Mouse (Mus musculus) liver, embryonic 12.5 days (tissue): ENCODE data around the gene 2610301B20Rik. TPM values are rescaled to one million over a fixed set of nuclear protein-coding genes. Genes with fewer than 3 reads are reported as not detected.
"Not testable (repeated sequence)": the region's sequence is repeated elsewhere in the genome, so short reads cannot be mapped to it uniquely, and the experiment has no call there.

Experiments used
- ATAC-seq: fragments of 200-750 bp; cut with Nextera tagmentation; 2 replicates; pipeline ENCODE4 v1.8.0; 2017; ENCODE audit warnings: moderate number of reproducible peaks, mild to moderate bottlenecking, moderate library complexity
- H3K27ac ChIP-seq: fragments of 300-500 bp; sonication (generic); 2 replicates; pipeline ENCODE4 v1.5.1; 2016; ENCODE audit warnings: mild to moderate bottlenecking
- H3K27me3 ChIP-seq: fragments of 300-500 bp; sonication (generic); replicated peaks from 2 replicates; pipeline ENCODE4 v1.6.1; 2016; ENCODE audit warnings: mild to moderate bottlenecking, moderate library complexity
- H3K36me3 ChIP-seq: fragments of 300-500 bp; sonication (generic); 2 replicates; pipeline ENCODE4 v1.6.1; 2016; ENCODE audit warnings: mild to moderate bottlenecking, moderate library complexity
- H3K4me1 ChIP-seq: fragments of 300-500 bp; sonication (generic); 2 replicates; pipeline ENCODE4 v1.6.1; 2016
- H3K4me2 ChIP-seq: fragments of 300-500 bp; sonication (generic); 2 replicates; pipeline ENCODE4 v1.6.1; 2016; ENCODE audit warnings: mild to moderate bottlenecking, moderate library complexity
- H3K4me3 ChIP-seq: fragments of 300-500 bp; sonication (generic); 2 replicates; pipeline ENCODE4 v1.5.1; 2016; ENCODE audit warnings: mild to moderate bottlenecking, moderate library complexity
- H3K9ac ChIP-seq: fragments of 300-500 bp; sonication (generic); 2 replicates; pipeline ENCODE4 v1.6.1; 2016; ENCODE audit warnings: mild to moderate bottlenecking, moderate library complexity
- H3K9me3 ChIP-seq: fragments of 300-500 bp; sonication (generic); replicated peaks from 2 replicates; pipeline ENCODE4 v1.6.1; 2016; ENCODE audit warnings: mild to moderate bottlenecking, moderate library complexity
- WGBS: fragments of 180-500 bp; shearing (Covaris S2); methylation state at CpG from one replicate; pipeline ENCODE4 v1.1.7; 2016; ENCODE audit not compliant: insufficient replicate concordance; 5-methylcytosine and 5-hydroxymethylcytosine counted together
- polyA plus RNA-seq: library from polyadenylated mRNA; unstranded; fragments of >200 nt; fragmentation: Nextera tagmentation; extraction: Ambion mirVana; gene quantifications from 2 replicates; pipeline ENCODE4 v1.2.1, GENCODE M21; 2016

The 2610301B20Rik gene
- polyA plus RNA-seq, 1 experiment from 2014 or later: 15.8 TPM

GRCm38 (mm10) chr4:10872685-10873539, 1.4 kb upstream of the 2610301B20Rik start:
- H3K9me3 ChIP-seq: no peaks in the 10 kb centered on the region
- H3K4me1 ChIP-seq: peaks cover 23% of the 10 kb centered on the region
- H3K9ac ChIP-seq: peak overlapping the region; percentile 93
- peak overlapping the region; percentile 82 for H3K4me2 ChIP-seq
- 26% methylated on average over 16 of the region's 16 CpGs for WGBS
- no peaks in the 10 kb centered on the region for H3K36me3 ChIP-seq
- no peaks in the 10 kb centered on the region for H3K27me3 ChIP-seq
- peak; percentile 48; the same call in 1 of the 2 replicates for ATAC-seq
- peak overlapping the region; percentile 83 for H3K4me3 ChIP-seq
- H3K27ac ChIP-seq: peak overlapping the region; percentile 98

DNA sequence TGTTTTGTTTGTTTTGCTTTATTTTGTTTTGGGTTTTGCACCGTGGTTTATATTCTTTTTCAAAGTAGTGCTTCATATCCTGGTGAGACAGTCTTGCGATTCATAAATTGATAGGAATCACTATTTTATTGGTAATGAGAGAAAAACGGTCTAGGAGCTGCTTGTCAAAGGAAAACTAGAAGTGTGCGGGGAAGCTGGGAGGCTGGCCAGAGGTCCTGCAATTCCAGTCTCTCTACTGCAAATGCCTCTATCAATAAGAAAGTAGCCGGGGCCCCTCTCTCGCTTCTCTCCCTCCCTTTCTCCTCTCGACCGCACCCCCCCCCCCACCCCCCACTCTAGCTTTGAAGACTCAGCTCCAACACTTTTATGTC, 764 bp upstream of the 2610301B20Rik start:
- H3K4me1 ChIP-seq: peaks cover 23% of the 10 kb centered on the region
- H3K9ac ChIP-seq: peak overlapping the region; percentile 93
- H3K27me3 ChIP-seq: no peaks in the 10 kb centered on the region
- no peaks in the 10 kb centered on the region for H3K36me3 ChIP-seq
- H3K4me2 ChIP-seq: peak overlapping the region; percentile 82
- ATAC-seq: peak; percentile 62
- 6% methylated on average over 4 of the region's 8 CpGs for WGBS
- no peaks in the 10 kb centered on the region for H3K9me3 ChIP-seq
- peak overlapping the region; percentile 83 for H3K4me3 ChIP-seq
- H3K27ac ChIP-seq: peak overlapping the region; percentile 98

GRCm38 (mm10) chr4:10874718-10875121, 422 bp downstream of the 2610301B20Rik start:
- Histone ChIP-seq H3K4me1 (peaks cover 23% of the 10 kb centered on the region), H3K27me3 (no peaks in the 10 kb centered on the region), H3K9me3 (no peaks in the 10 kb centered on the region)

GRCm38 (mm10) chr4:10875407-10875806, 1.1 kb downstream of the 2610301B20Rik start:
- H3K27ac ChIP-seq: peak overlapping the region; percentile 98
- H3K9me3 ChIP-seq: no peaks in the 10 kb centered on the region
- ATAC-seq: 0 out of 2 replicates have a peak, but pooled peaks have one; percentile 34
- peak overlapping the region; percentile 83 for H3K4me3 ChIP-seq
- H3K4me2 ChIP-seq: peak overlapping the region; percentile 82
- peaks cover 5% of the 10 kb centered on the region; the same call in 1 of the 2 replicates for H3K36me3 ChIP-seq
- no peaks in the 10 kb centered on the region for H3K27me3 ChIP-seq
- peaks cover 23% of the 10 kb centered on the region for H3K4me1 ChIP-seq
- H3K9ac ChIP-seq: peak overlapping the region; percentile 93

More at GRCm38 (mm10) chr4:10874718-10875121, 422 bp downstream of the 2610301B20Rik start:
- Histone ChIP-seq H3K4me3 (peak overlapping the region; percentile 83), H3K4me2 (peak overlapping the region; percentile 82), H3K36me3 (no peaks in the 10 kb centered on the region), H3K9ac (peak overlapping the region; percentile 93), H3K27ac (peak overlapping the region; percentile 98)
- peak; percentile 76 for ATAC-seq
- under 1% methylated on average over 37 of the region's 37 CpGs for WGBS

DNA sequence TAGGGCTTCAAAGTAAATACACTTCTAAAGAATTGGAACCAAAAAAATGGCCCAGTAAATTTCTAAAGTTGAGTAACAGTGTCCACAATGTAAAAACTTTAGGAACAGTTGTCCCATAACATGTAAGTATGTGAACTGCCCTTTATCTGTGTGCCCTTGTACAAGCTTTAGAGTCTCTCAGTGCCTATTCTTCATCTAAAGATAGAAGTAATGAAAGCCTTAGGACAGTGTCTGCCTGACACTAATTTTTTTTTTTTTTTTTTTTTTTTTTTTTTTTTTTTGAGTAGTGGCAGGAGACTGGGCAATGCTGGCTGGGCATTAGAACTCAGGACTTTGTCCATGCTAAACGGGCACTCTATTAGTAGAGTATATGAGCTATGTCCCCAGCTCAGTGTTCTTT, 2.8 kb downstream of the 2610301B20Rik start:
- no peak overlapping the region for H3K4me2 ChIP-seq
- no peak for ATAC-seq
- H3K9me3 ChIP-seq: no peaks in the 10 kb centered on the region
- no peak overlapping the region for H3K4me3 ChIP-seq
- no peak overlapping the region for H3K27ac ChIP-seq
- no peaks in the 10 kb centered on the region for H3K27me3 ChIP-seq
- H3K4me1 ChIP-seq: peaks cover 23% of the 10 kb centered on the region
- H3K36me3 ChIP-seq: peaks cover 8% of the 10 kb centered on the region; the same call in 1 of the 2 replicates
- WGBS: 78% methylated on average over 1 of the region's 1 CpGs
- no peak overlapping the region for H3K9ac ChIP-seq

GRCm38 (mm10) chr4:10883740-10884408, 9.6 kb downstream of the 2610301B20Rik start:
- Histone ChIP-seq H3K4me3 (no peak overlapping the region), H3K9ac (no peak overlapping the region), H3K4me2 (no peak overlapping the region), H3K36me3 (peaks cover 61% of the 10 kb centered on the region), H3K9me3 (peaks cover 11% of the 10 kb centered on the region), H3K4me1 (no peaks in the 10 kb centered on the region), H3K27me3 (no peaks in the 10 kb centered on the region), H3K27ac (no peak overlapping the region)
- 82% methylated on average over 8 of the region's 8 CpGs for WGBS
- ATAC-seq: no peak

DNA sequence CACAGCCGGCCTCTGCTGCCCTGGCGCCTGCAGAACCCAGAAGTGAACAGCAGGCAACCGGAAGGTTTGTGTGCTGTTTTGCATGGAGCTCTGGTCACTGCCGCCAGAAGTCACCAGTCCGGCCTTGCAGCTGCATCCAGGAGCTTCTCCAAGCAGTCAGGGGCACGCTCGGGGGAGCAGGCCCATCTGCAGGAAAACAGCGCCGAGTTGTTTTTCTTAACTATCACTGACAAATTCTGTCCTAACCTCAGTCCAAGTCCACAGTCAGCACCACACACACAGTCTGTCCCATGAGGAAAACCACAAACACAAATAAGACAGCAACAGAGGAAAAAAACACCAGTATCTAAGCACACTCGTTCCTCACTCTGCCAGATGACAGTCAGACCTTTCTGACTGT, 14.5 kb downstream of the 2610301B20Rik start:
- H3K4me1 ChIP-seq: no peaks in the 10 kb centered on the region
- 92% methylated on average over 10 of the region's 10 CpGs for WGBS

DNA sequence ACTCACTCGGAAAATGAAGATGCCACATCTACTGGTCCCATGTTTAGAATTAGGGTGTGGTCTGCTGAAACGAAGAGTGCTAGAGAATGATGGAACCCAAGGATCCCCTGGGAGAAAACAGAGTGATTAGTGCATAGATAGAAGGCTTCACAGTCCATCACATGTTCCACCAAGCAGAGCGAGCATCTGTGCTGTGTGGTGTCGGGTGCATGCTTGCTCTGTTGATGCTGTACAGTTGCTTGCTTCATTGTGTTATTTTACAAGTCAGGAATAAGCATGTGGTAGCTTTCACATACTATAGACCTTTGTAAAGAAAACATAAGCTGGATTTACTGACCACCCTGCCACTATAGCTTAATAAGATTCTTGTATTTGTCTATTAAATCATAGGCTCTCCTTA, 22.0 kb downstream of the 2610301B20Rik start:
- Histone ChIP-seq H3K27me3 (no peaks in the 10 kb centered on the region), H3K9ac (no peak overlapping the region), H3K4me1 (no peaks in the 10 kb centered on the region), H3K27ac (no peak overlapping the region), H3K4me2 (no peak overlapping the region), H3K9me3 (no peaks in the 10 kb centered on the region), H3K4me3 (no peak overlapping the region), H3K36me3 (peaks cover 24% of the 10 kb centered on the region)
- no peak for ATAC-seq
- 76% methylated on average over 4 of the region's 4 CpGs for WGBS

More for the DNA sequence above, 14.5 kb downstream of the 2610301B20Rik start:
- H3K4me2 ChIP-seq: no peak overlapping the region
- no peak overlapping the region for H3K27ac ChIP-seq
- no peak overlapping the region for H3K4me3 ChIP-seq
- no peak overlapping the region for H3K9ac ChIP-seq
- ATAC-seq: no peak
- no peaks in the 10 kb centered on the region for H3K27me3 ChIP-seq
- peaks cover 55% of the 10 kb centered on the region for H3K36me3 ChIP-seq
- H3K9me3 ChIP-seq: peaks cover 18% of the 10 kb centered on the region

GRCm38 (mm10) chr4:10896859-10897258, 22.6 kb downstream of the 2610301B20Rik start:
- H3K27ac ChIP-seq: no peak overlapping the region
- H3K4me1 ChIP-seq: no peaks in the 10 kb centered on the region
- no peaks in the 10 kb centered on the region for H3K9me3 ChIP-seq
- ATAC-seq: no peak
- H3K9ac ChIP-seq: no peak overlapping the region
- peaks cover 24% of the 10 kb centered on the region for H3K36me3 ChIP-seq
- H3K4me3 ChIP-seq: no peak overlapping the region
- H3K27me3 ChIP-seq: no peaks in the 10 kb centered on the region
- H3K4me2 ChIP-seq: no peak overlapping the region

- ATAC-seq: peak; percentile 42; the same call in 1 of the 2 replicates
- Histone ChIP-seq H3K4me3 (peak overlapping the region; percentile 2; the same call in 1 of the 2 replicates), H3K4me1 (peaks cover 9% of the 10 kb centered on the region), H3K27me3 (no peaks in the 10 kb centered on the region; the same call in 1 of the 2 replicates), H3K27ac (no peak overlapping the region), H3K4me2 (peak overlapping the region; percentile 35), H3K36me3 (no peaks in the 10 kb centered on the region), H3K9me3 (no peaks in the 10 kb centered on the region), H3K9ac (no peak overlapping the region)
- WGBS: 14% methylated on average over 13 of the region's 13 CpGs
Measured at GRCm38 (mm10) chr4:10905234-10905801, 31.0 kb downstream of the 2610301B20Rik start.

DNA sequence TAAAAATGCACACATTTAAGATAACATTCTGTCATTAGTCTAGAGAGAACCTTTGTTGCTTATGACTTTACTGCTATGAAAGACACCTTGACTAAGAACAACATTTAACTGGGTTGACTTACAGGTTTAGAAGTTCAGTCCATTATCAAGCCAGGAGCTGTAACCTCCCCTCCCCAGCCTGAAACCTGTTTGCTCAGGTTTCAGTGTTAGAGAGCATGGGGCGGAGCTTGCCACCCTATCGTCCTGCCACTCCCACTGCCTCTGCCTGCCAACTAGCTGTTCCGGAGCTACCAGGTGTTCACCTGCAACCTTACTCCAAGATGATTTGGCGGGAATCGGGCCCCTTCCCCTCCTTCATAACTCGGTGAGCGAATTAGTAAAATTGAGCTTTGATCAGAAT, 37.1 kb downstream of the 2610301B20Rik start:
- H3K27ac ChIP-seq, H3K27me3 ChIP-seq, H3K9ac ChIP-seq, H3K4me3 ChIP-seq, ATAC-seq, H3K36me3 ChIP-seq, H3K9me3 ChIP-seq: not testable (repeated sequence)
- H3K4me1 ChIP-seq: peaks cover 49% of the 10 kb centered on the region
- 43% methylated on average over 7 of the region's 7 CpGs for WGBS
- 0 out of 2 replicates have a peak overlapping the region, but pooled peaks have one; percentile 5 for H3K4me2 ChIP-seq
